11 mouse cellular contexts compared by ENCODE assay signal in genomic region chr19:6465090-6465489, GRCm38 (mm10). TPM values are rescaled to one million over a fixed set of nuclear protein-coding genes. Genes with fewer than 3 reads are reported as not detected.
DNase-seq lines count a peak whose midpoint lies in the region; ATAC-seq lines count a peak whose summit lies in the region.
"Had no signal": no experiment of that assay in that cellular context is flagged by ENCODE, and none has a peak within 500 bp of the region (broad histone marks: within the 10 kb centered on the region; RNA-seq: fewer than 3 reads in every experiment).

No protein-coding gene starts in this region.

- peak overlapping the region; percentile 57 for H3K27ac ChIP-seq in forebrain, embryonic 15.5 days (replicated peaks)
- peak overlapping the region; percentile 71 for H3K27ac ChIP-seq in midbrain, embryonic 14.5 days (replicated peaks; ENCODE audit: low read depth, low read length)
- H3K27ac ChIP-seq: liver, embryonic 15.5 days had no signal

- H3K36me3 ChIP-seq in forebrain, embryonic 15.5 days = peaks cover 5% of the 10 kb centered on the region; the same call in 1 of the 2 replicates
- H3K36me3 ChIP-seq in midbrain, embryonic 14.5 days (ENCODE audit: control insufficient read depth, insufficient read depth, low read length) = peaks cover 9% of the 10 kb centered on the region
- H3K36me3 ChIP-seq: liver, embryonic 15.5 days had no signal

- peaks cover 27% of the 10 kb centered on the region for H3K4me1 ChIP-seq in forebrain, embryonic 15.5 days
- peaks cover 32% of the 10 kb centered on the region for H3K4me1 ChIP-seq in midbrain, embryonic 14.5 days (ENCODE audit: control insufficient read depth, insufficient read depth, low read length)
- H3K4me1 ChIP-seq: liver, embryonic 15.5 days had no signal

- DNase-seq in adrenal gland, postnatal 14 days = peak; percentile 43
- DNase-seq in adrenal gland, adult 18-20 months (ENCODE audit: low spot score in 2 of 2) = no peak
- DNase-seq in 3134 (ENCODE audit: extremely low read depth, insufficient read length, low spot score) = peak; percentile 75
- peak; percentile 70 for DNase-seq in midbrain, embryonic 14.5 days
- DNase-seq in right cerebral cortex, postnatal 14 days = no peak
- DNase-seq in urinary bladder, adult 2 months (ENCODE audit: low spot score) = no peak
- DNase-seq: thymus, postnatal 36 days had no signal

- ATAC-seq in forebrain, embryonic 15.5 days (replicated peaks) = peak; percentile 58; the same call in 1 of the 2 replicates
- ATAC-seq in midbrain, embryonic 14.5 days (ENCODE audit: low FRiP score, low TSS enrichment) = peak; percentile 67
- no peak for ATAC-seq in megakaryocyte-erythroid progenitor cell, adult 5-6 weeks (replicated peaks; ENCODE audit: low FRiP score, low TSS enrichment, poor library complexity, severe bottlenecking)

- no peak overlapping the region for H3K4me3 ChIP-seq in forebrain, embryonic 15.5 days
- no peak overlapping the region for H3K4me3 ChIP-seq in midbrain, embryonic 14.5 days (replicated peaks; ENCODE audit: low read depth, low read length)
- H3K4me3 ChIP-seq: liver, embryonic 15.5 days; megakaryocyte, embryonic 14.5 days had no signal

- no peaks in the 10 kb centered on the region for H3K27me3 ChIP-seq in forebrain, embryonic 15.5 days
- no peaks in the 10 kb centered on the region for H3K27me3 ChIP-seq in midbrain, embryonic 14.5 days (ENCODE audit: control insufficient read depth, insufficient read depth, low read length)

- 34% methylated on average over 5 of the region's 5 CpGs for WGBS in forebrain, embryonic 15.5 days
- 20% methylated on average over 5 of the region's 5 CpGs for WGBS in midbrain, embryonic 14.5 days

- 0 out of 2 replicates have a peak overlapping the region, but pooled peaks have one; percentile 3 for H3K9ac ChIP-seq in forebrain, embryonic 15.5 days (replicated peaks)
- H3K9ac ChIP-seq in midbrain, embryonic 14.5 days (replicated peaks; ENCODE audit: low read length) = peak overlapping the region; percentile 24; the same call in 1 of the 2 replicates
- H3K9ac ChIP-seq: liver, embryonic 15.5 days had no signal

- no peaks in the 10 kb centered on the region for H3K9me3 ChIP-seq in forebrain, embryonic 15.5 days
- H3K9me3 ChIP-seq in midbrain, embryonic 14.5 days (ENCODE audit: control insufficient read depth, low read length) = no peaks in the 10 kb centered on the region
- H3K9me3 ChIP-seq: liver, embryonic 15.5 days had no signal

- no peak overlapping the region for H3K4me2 ChIP-seq in forebrain, embryonic 15.5 days (replicated peaks)
- no peak overlapping the region for H3K4me2 ChIP-seq in midbrain, embryonic 14.5 days (ENCODE audit: low read length)
- H3K4me2 ChIP-seq: liver, embryonic 15.5 days had no signal

RNA-seq across cellular contexts. Expression of gene Nrxn2, which starts 46.6 kb away (rescaled TPM):
- total RNA-seq in adrenal gland, postnatal 14 days (2021) = 7.8 and 9.3 TPM in 2 replicates
- total RNA-seq in adrenal gland, adult 18-20 months (2021) = 1 to 10 TPM; 6.8 to 7.4 TPM
- 31.1 and 32.4 TPM in 2 replicates for polyA plus RNA-seq in forebrain, embryonic 15.5 days (2015; fragmentation: Nextera tagmentation; extraction: Ambion mirVana)
- 54.1 and 105 TPM in 2 replicates for polyA plus RNA-seq in midbrain, embryonic 14.5 days (2014; fragmentation: Nextera tagmentation; extraction: Ambion mirVana)
- 1.3 and 1.5 TPM in 2 replicates for polyA plus RNA-seq in urinary bladder, adult 2 months (2012; rRNA removed)
- total RNA-seq in megakaryocyte-erythroid progenitor cell, adult 5-6 weeks (2014; fragmentation: Nextera tagmentation) = not detected in 2 replicates
- not detected in 2 replicates for total RNA-seq in megakaryocyte-erythroid progenitor cell, adult 5-6 weeks (2017)

Comparison
In these comparisons a context has a peak if more than half of its experiments do, and no peak if none do; other contexts are left out.
1. DNase-seq: peak in adrenal gland, postnatal 14 days (single experiment), 3134 (single experiment) and midbrain, embryonic 14.5 days (single experiment); none in adrenal gland, adult 18-20 months (0 of 2), right cerebral cortex, postnatal 14 days (single experiment) and urinary bladder, adult 2 months (single experiment).